Mouse (Mus musculus) lung, postnatal 14 days (tissue): ENCODE data around the gene 0610030E20Rik.

ENCODE experiments used
- DNase-seq: peaks from one replicate; pipeline ENCODE4 v3.0.0; 2021

Gene 0610030E20Rik

GRCm38 (mm10) chr6:72350214-72350613, 3.1 kb downstream of the 0610030E20Rik start:
- DNase-seq, result no peak

DNA sequence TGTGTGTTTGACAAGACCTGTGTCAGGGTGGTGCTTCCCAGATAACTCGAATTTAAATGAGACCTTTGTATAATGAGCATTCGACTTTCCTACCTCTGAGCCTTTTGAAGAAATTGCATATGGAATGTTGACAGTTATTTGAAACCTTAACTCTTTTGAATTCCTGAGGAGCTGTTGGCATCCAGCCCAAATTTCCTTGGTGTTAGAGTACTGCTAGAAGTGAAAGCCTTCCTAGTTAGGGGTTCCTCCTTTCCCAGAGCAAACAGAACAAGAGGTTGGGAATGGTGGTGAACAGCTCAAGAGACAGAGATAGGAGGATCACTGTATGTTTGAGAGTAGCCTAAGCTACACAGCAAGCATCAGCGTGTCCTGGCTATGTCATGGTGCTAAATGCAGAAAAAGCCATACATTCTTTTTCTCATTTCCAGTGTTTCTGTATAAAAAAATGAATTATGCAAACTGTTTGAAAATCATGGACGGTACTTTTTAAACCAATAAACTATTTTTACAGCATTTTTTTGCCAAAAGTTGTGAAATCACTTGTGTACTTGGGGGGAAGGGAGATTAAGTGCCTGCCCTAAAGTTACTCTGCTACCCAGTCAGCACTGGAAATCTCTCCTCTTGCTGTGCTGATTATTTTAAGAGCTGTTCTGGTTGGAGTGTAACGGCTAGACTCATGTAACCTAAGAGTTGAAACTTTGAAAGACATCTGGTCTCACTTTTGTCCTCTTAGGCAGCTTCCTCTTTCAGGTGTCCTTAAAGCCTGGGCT, 5.7 kb downstream of the 0610030E20Rik start:
- peak; percentile 76 for DNase-seq

- no peak for DNase-seq
These were observed 6.9 kb downstream of the 0610030E20Rik start for GRCm38 (mm10) chr6:72354025-72354424.

- DNase-seq, result peak; percentile 83
These were observed 8.2 kb downstream of the 0610030E20Rik start, which contains the start of gene Tmem150a for GRCm38 (mm10) chr6:72355066-72355911. Tmem150a (plus strand) TSS chr6:72355447.

DNA sequence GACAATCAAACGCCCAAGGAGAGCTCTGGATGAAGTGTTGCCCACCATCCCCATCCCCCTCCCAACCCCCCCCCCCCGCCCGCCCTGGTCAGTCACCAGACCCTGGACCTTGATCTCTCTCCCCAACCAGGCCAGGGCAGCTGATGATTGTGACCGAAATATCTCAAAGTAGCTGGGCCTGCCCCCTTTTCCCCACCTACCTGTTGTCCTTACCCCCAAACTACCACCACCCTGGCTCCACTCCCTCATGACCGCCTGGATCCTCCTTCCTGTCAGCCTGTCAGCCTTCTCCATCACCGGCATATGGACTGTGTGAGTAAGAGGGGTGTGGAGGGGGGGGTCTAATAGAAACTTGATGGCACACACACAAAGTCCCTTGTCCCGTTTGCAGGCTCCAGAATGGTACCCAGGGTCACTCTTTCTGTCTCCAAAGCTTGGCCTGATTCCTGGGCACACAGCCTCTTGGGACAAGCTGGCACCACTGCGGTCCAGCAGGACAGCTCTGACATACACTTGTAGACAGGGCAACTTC, 8.9 kb downstream of the 0610030E20Rik start:
- DNase-seq, result no peak

GRCm38 (mm10) chr6:72357164-72358079, 10.3 kb downstream of the 0610030E20Rik start:
- no peak for DNase-seq

GRCm38 (mm10) chr6:72358086-72358764, 11.1 kb downstream of the 0610030E20Rik start:
- no peak for DNase-seq

DNA sequence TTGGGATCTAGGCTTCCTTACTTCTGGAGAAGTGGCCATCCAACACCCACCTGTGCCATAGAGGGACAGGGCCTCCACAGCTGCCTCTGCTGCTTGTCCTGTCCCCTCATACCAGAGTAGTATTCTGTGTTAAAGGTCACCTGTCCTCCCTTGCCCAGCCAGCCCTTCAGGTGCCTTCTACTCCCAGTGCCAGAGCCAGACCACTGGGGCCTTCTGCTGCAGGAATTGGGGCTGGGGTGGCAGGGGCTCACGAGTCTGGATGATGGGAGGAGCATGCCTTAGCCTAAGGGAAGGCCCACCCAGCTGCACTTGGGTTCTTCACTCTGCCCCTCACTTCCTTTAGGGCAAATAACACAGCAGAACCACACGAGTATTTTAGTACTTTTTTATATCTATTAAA, 12.2 kb downstream of the 0610030E20Rik start:
- no peak for DNase-seq

GRCm38 (mm10) chr6:72359891-72360598, 12.9 kb downstream of the 0610030E20Rik start:
- DNase-seq, result no peak

DNA sequence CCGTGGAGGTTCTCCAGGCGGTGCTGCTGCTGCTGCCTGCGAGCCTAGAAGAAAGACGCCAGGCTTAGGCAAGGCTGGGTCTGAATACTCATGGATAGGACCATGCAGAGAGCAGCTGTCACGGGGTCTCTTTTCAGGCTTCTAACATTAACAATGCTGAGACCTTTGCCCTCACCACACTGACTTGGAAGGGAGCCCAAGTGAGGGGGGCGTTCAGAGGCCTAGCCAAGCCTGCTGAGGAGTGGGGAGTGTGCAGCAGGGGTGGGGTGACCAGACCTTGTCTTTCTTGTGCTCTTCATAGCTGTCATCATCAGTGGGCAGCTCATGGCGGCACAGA, 13.4 kb downstream of the 0610030E20Rik start:
- no peak for DNase-seq

GRCm38 (mm10) chr6:72361121-72361551, 14.0 kb downstream of the 0610030E20Rik start:
- no peak for DNase-seq

DNA sequence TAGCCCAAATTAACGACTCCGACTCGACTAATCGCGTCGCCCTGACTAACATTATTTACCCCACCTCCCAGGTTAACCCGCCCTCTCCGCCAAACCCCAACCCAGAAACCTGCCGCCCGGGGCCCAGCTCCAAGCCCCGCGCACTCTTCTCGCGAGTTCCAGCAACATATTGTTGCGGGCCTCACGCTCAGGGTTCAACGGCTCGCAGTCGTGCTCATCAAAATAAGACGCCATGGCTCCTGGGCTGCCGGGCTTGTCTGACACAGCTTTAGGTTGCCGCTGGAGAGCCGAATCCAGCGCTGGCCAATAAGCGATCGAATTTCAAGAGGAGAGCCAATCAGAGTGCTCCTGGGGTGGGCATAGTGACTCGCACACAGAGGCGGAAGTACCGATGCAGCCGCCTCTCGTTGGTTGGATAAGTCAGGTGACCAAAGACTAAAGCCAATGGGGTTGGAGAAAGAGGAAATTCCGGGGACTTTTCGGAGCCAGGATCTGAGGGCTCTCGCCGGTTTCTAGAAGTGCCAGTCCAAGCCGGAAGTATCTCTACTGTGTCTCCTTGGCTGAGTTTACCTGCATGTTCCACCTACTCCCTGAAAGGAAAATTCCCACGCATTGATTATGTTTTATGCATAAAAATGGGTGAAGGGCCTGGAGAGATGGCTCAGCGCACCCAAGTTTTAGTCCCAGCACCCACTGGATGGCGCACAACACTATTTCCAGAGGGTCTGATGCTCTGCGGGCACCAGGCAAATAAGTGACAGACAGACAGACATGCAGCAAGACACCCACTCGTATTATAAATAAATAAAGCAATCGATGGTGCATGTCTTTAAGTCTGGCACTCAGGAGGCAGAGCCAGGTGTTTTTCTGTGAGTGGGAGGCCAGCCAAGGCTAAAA, 15.3 kb downstream of the 0610030E20Rik start:
- peak; percentile 93 for DNase-seq

GRCm38 (mm10) chr6:72364009-72364408, 16.9 kb downstream of the 0610030E20Rik start:
- no peak for DNase-seq

DNA sequence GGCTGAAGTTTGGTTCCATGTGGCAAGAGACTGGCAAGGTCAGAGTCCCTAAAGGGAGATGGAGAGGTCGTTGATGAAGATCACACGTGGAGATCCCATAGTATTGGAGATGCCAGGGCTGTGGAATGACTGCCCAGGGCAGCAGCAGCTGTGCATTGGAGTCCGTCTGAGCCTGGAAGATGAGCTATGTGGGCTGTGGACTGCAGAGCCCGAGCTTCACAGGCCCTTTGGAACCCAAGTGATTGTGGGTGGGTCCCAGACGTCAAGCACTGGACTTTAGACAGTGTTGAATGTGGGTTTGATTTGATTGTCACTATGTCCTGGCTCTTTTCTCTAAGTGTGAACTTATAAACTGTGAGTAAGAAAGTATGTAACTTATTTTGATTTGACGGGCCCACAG, 17.9 kb downstream of the 0610030E20Rik start:
- DNase-seq, result no peak

- DNase-seq, result no peak
These were observed 19.2 kb downstream of the 0610030E20Rik start for GRCm38 (mm10) chr6:72366304-72366703.

DNA sequence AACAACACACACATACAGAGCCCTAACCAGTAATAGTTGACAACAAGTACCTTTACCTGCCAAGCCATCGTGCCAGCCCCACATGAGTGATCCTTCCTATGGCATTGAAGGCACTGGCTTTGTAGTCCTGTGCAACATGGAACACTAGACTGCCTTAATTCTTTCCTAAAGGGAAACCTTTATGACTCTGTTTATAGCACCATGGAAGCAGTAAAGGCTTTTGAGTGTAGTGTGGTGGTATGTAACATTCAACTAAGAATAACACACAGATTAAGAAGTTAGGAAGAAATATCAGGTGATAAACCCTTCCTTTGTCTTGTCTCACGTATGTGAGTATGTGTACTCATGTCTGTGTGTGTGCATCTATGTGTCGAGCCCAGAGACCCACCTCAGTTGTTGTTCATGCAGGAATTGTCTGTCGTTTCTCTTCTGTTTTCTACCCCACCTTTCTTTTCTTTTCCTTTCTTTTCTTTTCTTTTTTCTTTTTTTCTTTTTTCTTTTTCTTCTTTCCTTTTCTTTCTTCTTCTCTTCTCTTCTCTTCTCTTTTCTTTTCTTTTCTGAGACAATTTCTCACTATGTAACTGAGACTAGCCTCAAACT, 19.8 kb downstream of the 0610030E20Rik start, which contains the start of gene Rnf181:
Gene Rnf181 (minus strand): TSS at position 113 of the 600 bp plus-strand sequence.
- DNase-seq, result no peak

DNA sequence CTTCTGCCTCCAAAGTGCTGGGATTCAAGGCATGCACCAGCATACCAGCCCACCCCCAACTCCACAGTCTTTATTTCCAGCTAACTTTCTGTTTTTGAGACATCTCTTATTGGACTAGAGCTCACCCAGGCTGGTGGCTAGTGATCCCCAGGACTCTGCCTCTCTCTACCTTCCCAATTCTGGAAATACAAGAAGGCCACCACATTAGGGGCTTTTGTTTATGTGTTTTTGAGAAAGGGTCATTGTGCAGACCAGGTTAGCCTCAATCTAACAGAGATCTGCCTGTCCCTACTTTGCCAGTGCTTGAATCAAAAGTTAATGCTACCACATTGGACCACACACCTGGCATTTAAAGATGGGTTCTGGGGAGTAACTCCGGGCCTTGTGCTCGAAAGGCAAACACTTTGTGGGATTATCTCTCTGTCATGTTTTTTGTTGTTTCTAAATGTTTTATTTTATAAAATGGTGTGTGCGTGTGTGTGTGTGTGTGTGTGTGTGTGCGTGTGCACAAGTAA, 20.4 kb downstream of the 0610030E20Rik start:
- DNase-seq, result no peak

DNA sequence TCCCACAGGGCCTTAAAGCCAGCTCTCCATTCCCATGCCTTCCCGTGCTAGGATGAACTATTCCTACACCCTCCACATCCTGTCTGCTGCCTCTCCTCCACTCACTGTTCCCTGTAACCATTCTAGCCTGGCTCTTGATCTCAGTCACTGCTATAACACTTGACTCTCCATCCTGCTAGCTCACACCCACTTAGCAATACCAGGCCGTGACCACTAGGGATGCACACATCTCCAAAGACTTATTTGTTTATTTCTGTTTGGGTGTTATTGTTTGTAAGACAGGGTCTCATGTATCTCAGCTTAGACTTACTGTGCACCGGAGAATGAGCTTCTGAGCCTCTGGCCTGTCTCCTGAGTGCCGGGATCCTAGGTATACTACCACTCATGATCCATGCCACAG, 22.4 kb downstream of the 0610030E20Rik start:
- DNase-seq, result no peak

DNA sequence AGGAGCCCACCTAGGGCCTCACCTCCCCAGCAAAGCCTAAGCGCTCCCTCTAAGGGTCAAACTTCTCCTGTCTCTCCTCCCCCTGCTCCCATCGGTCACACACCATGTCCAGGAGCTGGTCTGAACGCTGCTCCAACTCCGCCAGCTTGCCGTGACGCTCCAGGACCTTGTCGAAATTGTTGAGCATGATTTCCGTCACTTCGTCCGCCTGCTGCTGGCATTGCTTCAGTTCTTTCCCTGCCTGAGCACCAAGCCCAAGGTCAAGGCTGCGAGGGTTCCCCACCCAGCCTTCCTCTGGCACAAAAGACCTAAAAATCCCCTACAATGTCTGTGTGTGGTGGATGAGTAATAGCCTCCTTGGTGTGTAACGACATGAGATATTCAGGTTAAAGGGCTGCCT, 23.0 kb downstream of the 0610030E20Rik start:
- peak; percentile 38 for DNase-seq
